Mouse (Mus musculus) CD4-positive helper T cell, adult 2 months (primary cell): ENCODE results near the gene Arhgap24.
"Not testable (repeated sequence)": the region's sequence is repeated elsewhere in the genome, so short reads cannot be mapped to it uniquely, and the experiment has no call there.

Source experiments
- DNase-seq: peaks from one replicate; pipeline ENCODE4 v3.0.0-alpha.2; 2012; ENCODE audit warnings: low read depth, missing footprints, low spot score

The Arhgap24 gene

GRCm38 (mm10) chr5:102791273-102791672 lies 310.1 kb downstream of the Arhgap24 start:
- no peak for DNase-seq

- no peak for DNase-seq
Measured at GRCm38 (mm10) chr5:102793536-102793935, 312.3 kb downstream of the Arhgap24 start.

GRCm38 (mm10) chr5:102801469-102801868 lies 320.3 kb downstream of the Arhgap24 start:
- no peak for DNase-seq

- no peak for DNase-seq
Measured at GRCm38 (mm10) chr5:102802833-102803232, 321.6 kb downstream of the Arhgap24 start.

- DNase-seq, result no peak
Measured at GRCm38 (mm10) chr5:102803675-102804074, 322.5 kb downstream of the Arhgap24 start.

- DNase-seq, result no peak
Measured at GRCm38 (mm10) chr5:102807518-102807917, 326.3 kb downstream of the Arhgap24 start.

- no peak for DNase-seq
Measured at GRCm38 (mm10) chr5:102810366-102810957, 329.3 kb downstream of the Arhgap24 start.

- DNase-seq, result no peak
Measured at GRCm38 (mm10) chr5:102813271-102813670, 332.1 kb downstream of the Arhgap24 start.

GRCm38 (mm10) chr5:102817641-102818040 lies 336.4 kb downstream of the Arhgap24 start:
- no peak for DNase-seq

GRCm38 (mm10) chr5:102825538-102825937 lies 344.3 kb downstream of the Arhgap24 start:
- no peak for DNase-seq

- no peak for DNase-seq
Measured at GRCm38 (mm10) chr5:102839071-102839470, 357.9 kb downstream of the Arhgap24 start.

GRCm38 (mm10) chr5:102843934-102844709 lies 362.9 kb downstream of the Arhgap24 start:
- DNase-seq, result no peak

GRCm38 (mm10) chr5:102844731-102845598 lies 363.8 kb downstream of the Arhgap24 start:
- no peak for DNase-seq

GRCm38 (mm10) chr5:102845800-102846199 lies 364.6 kb downstream of the Arhgap24 start:
- no peak for DNase-seq

- DNase-seq, result no peak
Measured at GRCm38 (mm10) chr5:102847859-102848258, 366.7 kb downstream of the Arhgap24 start.

GRCm38 (mm10) chr5:102851761-102852160 lies 370.6 kb downstream of the Arhgap24 start:
- no peak for DNase-seq

GRCm38 (mm10) chr5:102853750-102854149 lies 372.6 kb downstream of the Arhgap24 start:
- no peak for DNase-seq

GRCm38 (mm10) chr5:102855805-102856204 lies 374.6 kb downstream of the Arhgap24 start:
- no peak for DNase-seq

GRCm38 (mm10) chr5:102858047-102858446 lies 376.9 kb downstream of the Arhgap24 start:
- DNase-seq, result no peak

GRCm38 (mm10) chr5:102859749-102860148 lies 378.6 kb downstream of the Arhgap24 start:
- no peak for DNase-seq

- no peak for DNase-seq
Measured at GRCm38 (mm10) chr5:102868196-102868595, 387.0 kb downstream of the Arhgap24 start.

- not testable (repeated sequence) for DNase-seq
Measured at GRCm38 (mm10) chr5:102872996-102873395, 391.8 kb downstream of the Arhgap24 start.
